Mouse (Mus musculus): Measurements from ENCODE around the gene Gm43518. TPM values are rescaled to one million over a fixed set of nuclear protein-coding genes. Genes with fewer than 3 reads are reported as not detected.

Gene Gm43518
- polyA plus RNA-seq, 1 experiment, result 0.64 TPM

- TF ChIP-seq CTCF (conservative IDR thresholded peaks at IDR 0.05; ENCODE audit: insufficient read depth, insufficient read length, low read depth, low read length) (no peak), POLR2A (IDR thresholded peaks at IDR 0.05; ENCODE audit: low read depth, low read length) (no peak)
- Histone ChIP-seq H3K27me3 (replicated peaks; ENCODE audit: control insufficient read depth, insufficient read depth, low read length) (no peaks in the 10 kb centered on the region), H3K27ac (ENCODE audit: insufficient read depth, low read depth, low read length) (peak overlapping the region; percentile 26; the same call in 1 of the 2 replicates), H3K4me3 (ENCODE audit: insufficient read depth, low read depth, low read length) (no peak overlapping the region), H3K4me1 (ENCODE audit: control insufficient read depth, insufficient read depth, low read length) (peaks cover 23% of the 10 kb centered on the region), H3K36me3 (ENCODE audit: control insufficient read depth, insufficient read depth, low read length) (no peaks in the 10 kb centered on the region)
- WGBS, result 67% methylated on average over 9 of the region's 9 CpGs
- no peak for DNase-seq
Measured at GRCm38 (mm10) chr5:123980521-123981249, 53.5 kb downstream of the Gm43518 start.

DNA sequence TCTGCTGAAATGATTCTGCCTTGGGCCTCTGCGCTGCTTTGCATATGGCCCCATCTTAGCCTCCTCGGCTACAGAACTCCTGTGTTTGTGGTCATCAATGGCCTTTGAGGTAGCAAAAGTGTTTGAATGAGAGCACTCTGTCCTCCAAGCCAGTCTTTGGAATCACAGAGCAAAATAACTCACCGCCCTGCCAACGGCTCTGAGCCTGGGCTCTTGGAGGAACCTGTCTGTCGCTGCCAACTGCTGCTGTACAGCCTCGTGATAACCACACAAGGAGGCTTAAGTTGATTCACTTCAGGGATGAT is 54.0 kb downstream of the Gm43518 start:
- no peaks in the 10 kb centered on the region for H3K36me3 ChIP-seq (ENCODE audit: control insufficient read depth, insufficient read depth, low read length)
- no peaks in the 10 kb centered on the region for H3K27me3 ChIP-seq (replicated peaks; ENCODE audit: control insufficient read depth, insufficient read depth, low read length)
- H3K4me3 ChIP-seq (ENCODE audit: insufficient read depth, low read depth, low read length), result no peak overlapping the region
- H3K27ac ChIP-seq (ENCODE audit: insufficient read depth, low read depth, low read length), result no peak overlapping the region
- WGBS, result 56% methylated on average over 6 of the region's 6 CpGs
- TF ChIP-seq POLR2A (IDR thresholded peaks at IDR 0.05; ENCODE audit: low read depth, low read length) (no peak), CTCF (conservative IDR thresholded peaks at IDR 0.05; ENCODE audit: insufficient read depth, insufficient read length, low read depth, low read length) (no peak)
- no peak for DNase-seq
- H3K4me1 ChIP-seq (ENCODE audit: control insufficient read depth, insufficient read depth, low read length), result peaks cover 18% of the 10 kb centered on the region

DNA sequence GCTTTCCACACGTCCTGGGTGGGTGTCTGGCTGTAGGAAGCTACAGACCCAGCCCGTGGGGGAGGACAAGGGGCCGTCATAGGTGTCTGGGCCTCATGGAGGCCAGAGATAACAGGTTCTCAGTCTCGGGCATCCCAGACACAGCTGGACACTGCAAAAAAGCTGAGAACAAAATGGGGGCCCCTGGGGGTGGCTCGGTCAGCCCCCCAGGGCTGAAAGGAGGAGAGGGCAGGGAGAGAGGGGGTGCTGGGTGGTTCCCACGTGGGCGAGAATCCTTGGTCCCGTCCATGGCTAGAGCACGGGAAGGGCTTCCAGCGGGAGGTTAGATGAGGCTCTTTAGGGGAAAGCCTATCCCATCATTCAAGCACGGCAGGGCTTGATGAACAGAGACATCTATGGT is 55.6 kb downstream of the Gm43518 start:
- Histone ChIP-seq H3K36me3 (ENCODE audit: control insufficient read depth, insufficient read depth, low read length) (no peaks in the 10 kb centered on the region), H3K4me3 (ENCODE audit: insufficient read depth, low read depth, low read length) (no peak overlapping the region), H3K27ac (ENCODE audit: insufficient read depth, low read depth, low read length) (no peak overlapping the region), H3K27me3 (replicated peaks; ENCODE audit: control insufficient read depth, insufficient read depth, low read length) (no peaks in the 10 kb centered on the region), H3K4me1 (ENCODE audit: control insufficient read depth, insufficient read depth, low read length) (peaks cover 7% of the 10 kb centered on the region; the same call in 1 of the 2 replicates)
- DNase-seq, result no peak
- TF ChIP-seq CTCF (conservative IDR thresholded peaks at IDR 0.05; ENCODE audit: insufficient read depth, insufficient read length, low read depth, low read length) (no peak), POLR2A (IDR thresholded peaks at IDR 0.05; ENCODE audit: low read depth, low read length) (no peak)
- WGBS, result 80% methylated on average over 11 of the region's 11 CpGs

DNA sequence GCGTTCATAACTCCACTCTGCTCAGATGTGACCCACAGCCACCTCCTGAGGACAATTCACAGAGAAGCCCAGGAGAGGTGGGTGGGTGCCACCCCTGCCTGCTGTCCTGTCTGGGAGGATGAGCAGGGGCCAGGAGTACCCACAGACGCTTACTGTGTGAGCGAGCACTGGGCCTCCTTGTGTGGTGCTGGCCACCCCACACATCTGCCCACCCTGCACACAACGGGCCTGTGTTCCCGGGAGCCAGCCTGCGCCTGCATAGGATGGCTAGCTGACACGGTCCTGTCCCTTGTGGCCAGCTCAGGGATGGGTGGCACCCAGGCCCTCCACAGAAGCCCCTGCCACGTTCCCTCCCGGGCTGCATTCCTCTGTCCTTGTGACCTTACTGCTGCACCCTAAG is 58.2 kb downstream of the Gm43518 start:
- no peaks in the 10 kb centered on the region for H3K36me3 ChIP-seq (ENCODE audit: control insufficient read depth, insufficient read depth, low read length)
- H3K27ac ChIP-seq (ENCODE audit: insufficient read depth, low read depth, low read length), result no peak overlapping the region
- DNase-seq, result no peak
- no peak overlapping the region for H3K4me3 ChIP-seq (ENCODE audit: insufficient read depth, low read depth, low read length)
- H3K27me3 ChIP-seq (replicated peaks; ENCODE audit: control insufficient read depth, insufficient read depth, low read length), result no peaks in the 10 kb centered on the region
- peaks cover 7% of the 10 kb centered on the region; the same call in 1 of the 2 replicates for H3K4me1 ChIP-seq (ENCODE audit: control insufficient read depth, insufficient read depth, low read length)
- WGBS, result 70% methylated on average over 9 of the region's 9 CpGs
- TF ChIP-seq POLR2A (IDR thresholded peaks at IDR 0.05; ENCODE audit: low read depth, low read length) (no peak), CTCF (conservative IDR thresholded peaks at IDR 0.05; ENCODE audit: insufficient read depth, insufficient read length, low read depth, low read length) (no peak)

DNA sequence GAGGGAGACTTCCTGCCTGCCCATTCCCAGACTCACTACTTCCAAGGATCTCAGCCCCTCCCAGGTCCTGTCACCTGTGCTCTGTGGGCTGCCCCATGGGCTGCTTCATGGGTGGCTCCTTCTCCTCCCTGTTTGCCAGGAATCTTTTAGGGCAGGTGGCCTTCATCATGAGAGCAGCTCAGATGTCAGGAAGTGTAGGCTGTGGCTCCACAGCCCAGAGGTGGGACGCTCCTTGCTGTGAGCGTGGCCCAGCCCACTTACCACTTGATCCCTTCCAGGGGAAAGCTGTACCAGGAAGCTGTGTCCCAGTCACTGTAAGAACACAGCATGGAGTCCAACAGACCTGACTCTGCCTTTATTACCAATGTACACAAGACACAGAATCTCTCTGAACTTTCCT is 59.7 kb downstream of the Gm43518 start:
- no peak overlapping the region for H3K27ac ChIP-seq (ENCODE audit: insufficient read depth, low read depth, low read length)
- H3K4me1 ChIP-seq (ENCODE audit: control insufficient read depth, insufficient read depth, low read length), result peaks cover 7% of the 10 kb centered on the region; the same call in 1 of the 2 replicates
- no peaks in the 10 kb centered on the region for H3K27me3 ChIP-seq (replicated peaks; ENCODE audit: control insufficient read depth, insufficient read depth, low read length)
- TF ChIP-seq CTCF (conservative IDR thresholded peaks at IDR 0.05; ENCODE audit: insufficient read depth, insufficient read length, low read depth, low read length) (no peak), POLR2A (IDR thresholded peaks at IDR 0.05; ENCODE audit: low read depth, low read length) (no peak)
- WGBS, result 79% methylated on average over 2 of the region's 2 CpGs
- no peak overlapping the region for H3K4me3 ChIP-seq (ENCODE audit: insufficient read depth, low read depth, low read length)
- no peaks in the 10 kb centered on the region for H3K36me3 ChIP-seq (ENCODE audit: control insufficient read depth, insufficient read depth, low read length)
- no peak for DNase-seq

DNA sequence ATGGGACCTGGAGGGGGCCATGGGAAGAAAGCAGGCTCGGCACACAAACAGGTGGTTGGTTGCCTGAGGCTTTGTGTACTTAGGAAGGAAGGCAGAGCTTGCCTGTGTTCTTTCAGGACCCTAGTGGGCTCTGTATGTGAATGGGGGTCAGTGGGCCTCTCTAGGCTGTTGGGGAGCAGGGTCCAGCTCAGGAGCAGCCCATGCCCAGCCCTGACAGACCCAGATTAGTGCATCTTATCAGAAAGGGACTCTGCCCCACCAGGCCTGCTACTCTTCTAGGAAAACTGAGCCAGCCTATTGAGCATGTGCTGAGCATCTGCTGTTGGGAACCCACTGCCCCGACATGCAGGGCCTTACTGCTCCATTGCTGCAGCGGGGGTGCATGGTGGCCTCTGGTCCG is 60.3 kb downstream of the Gm43518 start:
- H3K4me3 ChIP-seq (ENCODE audit: insufficient read depth, low read depth, low read length), result no peak overlapping the region
- DNase-seq, result no peak
- H3K36me3 ChIP-seq (ENCODE audit: control insufficient read depth, insufficient read depth, low read length), result no peaks in the 10 kb centered on the region
- no peak for TF ChIP-seq POLR2A (IDR thresholded peaks at IDR 0.05; ENCODE audit: low read depth, low read length)
- TF ChIP-seq CTCF (conservative IDR thresholded peaks at IDR 0.05; ENCODE audit: insufficient read depth, insufficient read length, low read depth, low read length), result no peak
- peaks cover 7% of the 10 kb centered on the region; the same call in 1 of the 2 replicates for H3K4me1 ChIP-seq (ENCODE audit: control insufficient read depth, insufficient read depth, low read length)
- H3K27me3 ChIP-seq (replicated peaks; ENCODE audit: control insufficient read depth, insufficient read depth, low read length), result no peaks in the 10 kb centered on the region
- 87% methylated on average over 4 of the region's 4 CpGs for WGBS
- H3K27ac ChIP-seq (ENCODE audit: insufficient read depth, low read depth, low read length), result no peak overlapping the region

Other genes starting within 250 kb of the Gm43518 start
- 19.0 and 24.4 TPM in 2 replicates for gene Clip1, start 242.8 kb upstream of the Gm43518 start, polyA plus RNA-seq (2012; rRNA removed)
- 24.3 and 26.1 TPM in 2 replicates for gene Zcchc8, start 206.3 kb upstream of the Gm43518 start, polyA plus RNA-seq (2012; rRNA removed)
- 9.3 and 13.0 TPM in 2 replicates for gene Rsrc2, start 178.0 kb upstream of the Gm43518 start, polyA plus RNA-seq (2012; rRNA removed)
- gene Kntc1, start 177.7 kb upstream of the Gm43518 start, polyA plus RNA-seq (2012; rRNA removed), result 0.71 and 0.77 TPM in 2 replicates
- 1.9 and 2.6 TPM in 2 replicates for gene Hcar2, start 61.9 kb upstream of the Gm43518 start, polyA plus RNA-seq (2012; rRNA removed)
- gene Hcar1, start 47.4 kb upstream of the Gm43518 start, polyA plus RNA-seq (2012; rRNA removed), result 11.1 and 13.0 TPM in 2 replicates
- 22.6 and 41.0 TPM in 2 replicates for gene Denr, start 20.2 kb upstream of the Gm43518 start, polyA plus RNA-seq (2012; rRNA removed)
- gene Ccdc62, start 3.3 kb downstream of the Gm43518 start, polyA plus RNA-seq (2012; rRNA removed), result 3.7 and 4.1 TPM in 2 replicates
- 18.3 and 19.2 TPM in 2 replicates for gene Hip1r, start 46.2 kb downstream of the Gm43518 start, polyA plus RNA-seq (2012; rRNA removed)
- gene Vps37b, start 104.9 kb downstream of the Gm43518 start, polyA plus RNA-seq (2012; rRNA removed), result 22.6 and 24.1 TPM in 2 replicates
- 8.1 and 8.5 TPM in 2 replicates for gene Abcb9, start 168.4 kb downstream of the Gm43518 start, polyA plus RNA-seq (2012; rRNA removed)
- gene Ogfod2, start 184.9 kb downstream of the Gm43518 start, polyA plus RNA-seq (2012; rRNA removed), result 54.9 and 71.9 TPM in 2 replicates
- gene Arl6ip4, start 188.7 kb downstream of the Gm43518 start, polyA plus RNA-seq (2012; rRNA removed), result 28.9 and 31.5 TPM in 2 replicates

Measured in kidney, adult 2 months (tissue).